Mouse (Mus musculus): ENCODE measurements at regions not wholly inside any gene's neighbourhood (a gene's known extent, or its start where the extent isn't known, plus 50 kb on each side); places are given as distances from the start of the nearest gene placed in this dataset.
"Not testable (repeated sequence)": the region's sequence is repeated elsewhere in the genome, so short reads cannot be mapped to it uniquely, and the experiment has no call there.

GRCm38 (mm10) chr14:52580319-52580718 lies 84.8 kb upstream of the Olfr1507 start:
- Histone ChIP-seq H3K4me1 (replicated peaks; ENCODE audit: control insufficient read depth, insufficient read depth, low read length) (no peaks in the 10 kb centered on the region), H3K9ac (ENCODE audit: low read depth, low read length) (no peak overlapping the region), H3K4me3 (ENCODE audit: low read depth, low read length) (no peak overlapping the region), H3K4me2 (no peak overlapping the region), H3K27me3 (replicated peaks; ENCODE audit: control insufficient read depth, insufficient read depth, low read length) (no peaks in the 10 kb centered on the region), H3K27ac (ENCODE audit: low read depth, low read length) (no peak overlapping the region), H3K9me3 (ENCODE audit: control insufficient read depth, low read length) (no peaks in the 10 kb centered on the region), H3K36me3 (ENCODE audit: control insufficient read depth, insufficient read depth, low read length) (no peaks in the 10 kb centered on the region)
- WGBS: 35% methylated on average over 3 of the region's 3 CpGs
- no peak for DNase-seq (ENCODE audit: low spot score)
- no peak for ATAC-seq (replicated peaks; ENCODE audit: low FRiP score)

GRCm38 (mm10) chr14:52566920-52567319 lies 71.4 kb upstream of the Olfr1507 start:
- Histone ChIP-seq H3K9ac (ENCODE audit: low read depth, low read length) (no peak overlapping the region), H3K9me3 (ENCODE audit: control insufficient read depth, low read length) (no peaks in the 10 kb centered on the region), H3K4me2 (no peak overlapping the region), H3K27me3 (replicated peaks; ENCODE audit: control insufficient read depth, insufficient read depth, low read length) (no peaks in the 10 kb centered on the region), H3K4me3 (ENCODE audit: low read depth, low read length) (no peak overlapping the region), H3K27ac (ENCODE audit: low read depth, low read length) (no peak overlapping the region), H3K36me3 (ENCODE audit: control insufficient read depth, insufficient read depth, low read length) (no peaks in the 10 kb centered on the region), H3K4me1 (replicated peaks; ENCODE audit: control insufficient read depth, insufficient read depth, low read length) (no peaks in the 10 kb centered on the region)
- WGBS: 80% methylated on average over 5 of the region's 5 CpGs
- no peak for DNase-seq (ENCODE audit: low spot score)
- no peak for ATAC-seq (replicated peaks; ENCODE audit: low FRiP score)

DNA sequence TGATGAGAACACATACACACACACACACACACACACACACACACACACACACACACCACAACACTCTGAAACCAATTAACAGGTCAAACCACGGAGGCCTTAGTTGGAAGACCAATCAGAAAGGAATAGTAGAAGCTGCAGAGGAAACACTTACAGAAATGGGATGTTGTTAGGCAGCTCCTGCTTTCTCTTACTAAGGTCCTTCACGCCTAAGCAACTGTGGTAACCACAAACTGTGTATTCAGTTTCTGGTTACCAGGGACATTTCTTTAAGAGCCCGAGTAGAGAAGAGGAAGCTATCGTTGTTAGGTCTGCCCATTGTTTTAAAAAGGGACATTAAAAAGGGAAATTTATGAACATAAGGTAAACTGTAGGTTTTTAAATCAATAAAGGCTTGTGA lies 70.1 kb upstream of the Olfr1507 start:
- no peak overlapping the region for H3K27ac ChIP-seq (ENCODE audit: low read depth, low read length)
- no peaks in the 10 kb centered on the region for H3K27me3 ChIP-seq (replicated peaks; ENCODE audit: control insufficient read depth, insufficient read depth, low read length)
- H3K9ac ChIP-seq (ENCODE audit: low read depth, low read length): no peak overlapping the region
- ATAC-seq (replicated peaks; ENCODE audit: low FRiP score) (no peak), DNase-seq (ENCODE audit: low spot score) (no peak)
- no peaks in the 10 kb centered on the region for H3K36me3 ChIP-seq (ENCODE audit: control insufficient read depth, insufficient read depth, low read length)
- no peaks in the 10 kb centered on the region for H3K9me3 ChIP-seq (ENCODE audit: control insufficient read depth, low read length)
- no peak overlapping the region for H3K4me2 ChIP-seq
- no peaks in the 10 kb centered on the region for H3K4me1 ChIP-seq (replicated peaks; ENCODE audit: control insufficient read depth, insufficient read depth, low read length)
- H3K4me3 ChIP-seq (ENCODE audit: low read depth, low read length): no peak overlapping the region
- 59% methylated on average over 4 of the region's 4 CpGs for WGBS

GRCm38 (mm10) chr14:52556340-52556739 lies 60.8 kb upstream of the Olfr1507 start:
- not testable (repeated sequence) for ATAC-seq (replicated peaks; ENCODE audit: low FRiP score); H3K4me3 ChIP-seq (ENCODE audit: low read depth, low read length); H3K36me3 ChIP-seq (ENCODE audit: control insufficient read depth, insufficient read depth, low read length); H3K4me2 ChIP-seq; H3K9me3 ChIP-seq (ENCODE audit: control insufficient read depth, low read length); DNase-seq (ENCODE audit: low spot score); H3K9ac ChIP-seq (ENCODE audit: low read depth, low read length); H3K27ac ChIP-seq (ENCODE audit: low read depth, low read length); H3K4me1 ChIP-seq (replicated peaks; ENCODE audit: control insufficient read depth, insufficient read depth, low read length); H3K27me3 ChIP-seq (replicated peaks; ENCODE audit: control insufficient read depth, insufficient read depth, low read length)
- 88% methylated on average over 13 of the region's 13 CpGs for WGBS

- H3K27me3 ChIP-seq (replicated peaks; ENCODE audit: control insufficient read depth, insufficient read depth, low read length): no peaks in the 10 kb centered on the region
- H3K27ac ChIP-seq (ENCODE audit: low read depth, low read length): no peak overlapping the region
- no peak for ATAC-seq (replicated peaks; ENCODE audit: low FRiP score)
- no peak for DNase-seq (ENCODE audit: low spot score)
- H3K9me3 ChIP-seq (ENCODE audit: control insufficient read depth, low read length): no peaks in the 10 kb centered on the region
- no peak overlapping the region for H3K4me3 ChIP-seq (ENCODE audit: low read depth, low read length)
- no peak overlapping the region for H3K9ac ChIP-seq (ENCODE audit: low read depth, low read length)
- H3K4me2 ChIP-seq: no peak overlapping the region
- no peaks in the 10 kb centered on the region for H3K4me1 ChIP-seq (replicated peaks; ENCODE audit: control insufficient read depth, insufficient read depth, low read length)
- no peaks in the 10 kb centered on the region for H3K36me3 ChIP-seq (ENCODE audit: control insufficient read depth, insufficient read depth, low read length)
These were observed 57.9 kb upstream of the Olfr1507 start for GRCm38 (mm10) chr14:52553399-52553798.

- no peaks in the 10 kb centered on the region for H3K4me1 ChIP-seq (replicated peaks; ENCODE audit: control insufficient read depth, insufficient read depth, low read length)
- ATAC-seq (replicated peaks; ENCODE audit: low FRiP score): no peak
- H3K4me2 ChIP-seq: no peak overlapping the region
- no peak overlapping the region for H3K4me3 ChIP-seq (ENCODE audit: low read depth, low read length)
- WGBS: 55% methylated on average over 1 of the region's 1 CpGs
- no peak for DNase-seq (ENCODE audit: low spot score)
- no peak overlapping the region for H3K27ac ChIP-seq (ENCODE audit: low read depth, low read length)
- no peak overlapping the region for H3K9ac ChIP-seq (ENCODE audit: low read depth, low read length)
- H3K36me3 ChIP-seq (ENCODE audit: control insufficient read depth, insufficient read depth, low read length): no peaks in the 10 kb centered on the region
- H3K9me3 ChIP-seq (ENCODE audit: control insufficient read depth, low read length): 0 out of 2 replicates have a peak, but pooled peaks cover 3% of the 10 kb centered on the region
- no peaks in the 10 kb centered on the region for H3K27me3 ChIP-seq (replicated peaks; ENCODE audit: control insufficient read depth, insufficient read depth, low read length)
These were observed 52.4 kb upstream of the Olfr1507 start for GRCm38 (mm10) chr14:52547933-52548332.
